Mouse (Mus musculus) heart, embryonic 11.5 days (tissue): ENCODE results near the gene Gm12216. TPM values are rescaled to one million over a fixed set of nuclear protein-coding genes. Genes with fewer than 3 reads are reported as not detected.

Experiments
- ATAC-seq: fragments of 200-750 bp; cut with Nextera tagmentation; replicated peaks from 2 replicates; pipeline ENCODE4 v1.8.0; 2017; ENCODE audit warnings: moderate library complexity; ENCODE audit not compliant: insufficient number of reproducible peaks, low FRiP score, low TSS enrichment
- H3K27ac ChIP-seq: fragments of 300-500 bp; sonication (generic); 2 replicates; pipeline ENCODE4 v1.5.1; 2014; ENCODE audit warnings: mild to moderate bottlenecking, low read depth, low read length
- H3K27me3 ChIP-seq: fragments of 300-500 bp; sonication (generic); 2 replicates; pipeline ENCODE4 v1.6.1; 2014; ENCODE audit warnings: mild to moderate bottlenecking, low read length, mixed read lengths; ENCODE audit not compliant: control insufficient read depth, insufficient read depth
- H3K36me3 ChIP-seq: fragments of 300-500 bp; sonication (generic); 2 replicates; pipeline ENCODE4 v1.6.1; 2014; ENCODE audit warnings: mild to moderate bottlenecking, low read length, moderate library complexity, mixed read lengths; ENCODE audit not compliant: control insufficient read depth, insufficient read depth
- H3K4me1 ChIP-seq: fragments of 300-500 bp; sonication (generic); 2 replicates; pipeline ENCODE4 v1.6.1; 2014; ENCODE audit warnings: low read length; ENCODE audit not compliant: control insufficient read depth, insufficient read depth
- H3K4me2 ChIP-seq: fragments of 300-500 bp; sonication (generic); 2 replicates; pipeline ENCODE4 v1.6.1; 2014; ENCODE audit warnings: mild to moderate bottlenecking, moderate library complexity
- H3K4me3 ChIP-seq: fragments of 300-500 bp; sonication (generic); 2 replicates; pipeline ENCODE4 v1.5.1; 2014; ENCODE audit warnings: low read depth, low read length
- H3K9ac ChIP-seq: fragments of 300-500 bp; sonication (generic); 2 replicates; pipeline ENCODE4 v1.6.1; 2014; ENCODE audit warnings: mild to moderate bottlenecking, low read depth, low read length, moderate library complexity
- H3K9me3 ChIP-seq: fragments of 300-500 bp; sonication (generic); replicated peaks from 2 replicates; pipeline ENCODE4 v1.6.1; 2016; ENCODE audit warnings: low read length; ENCODE audit not compliant: control insufficient read depth
- whole genome bisulfite sequencing: fragments of 180-500 bp; shearing (Covaris S2); extraction: QIAGEN DNeasy Blood & Tissue Kit; methylation state at CpG from one replicate; pipeline ENCODE4 v1.1.7; 2014; ENCODE audit not compliant: insufficient replicate concordance; 5-methylcytosine and 5-hydroxymethylcytosine counted together
- polyA plus RNA-seq: library from polyadenylated mRNA; unstranded; fragments of >200 nt; fragmentation: Nextera tagmentation; extraction: Ambion mirVana; gene quantifications from 2 replicates; pipeline ENCODE4 v1.2.1, GENCODE M21; 2014

Gm12216 gene
- polyA plus RNA-seq, 1 experiment from 2014 or later = not detected

DNA sequence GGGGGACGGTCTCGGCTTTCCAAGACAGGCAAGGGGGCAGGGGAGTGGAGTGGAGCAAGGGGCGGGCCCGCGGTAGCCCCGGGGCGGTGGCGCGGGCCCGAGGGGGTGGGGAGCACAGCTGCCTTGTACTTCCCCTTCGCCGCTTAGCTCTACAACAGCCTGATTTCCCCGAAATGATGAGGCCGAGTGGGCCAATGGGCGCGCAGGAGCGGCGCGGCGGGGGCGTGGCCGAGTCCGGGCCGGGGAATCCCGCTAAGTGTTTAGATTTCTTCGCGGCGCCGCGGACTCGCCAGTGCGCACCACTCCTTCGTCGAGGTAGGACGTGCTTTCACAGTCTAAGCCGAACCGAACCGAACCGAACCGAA is 89.3 kb downstream of the Gm12216 start, which contains the start of gene Irf1:
TSS of gene Irf1 (plus strand) at position 255 of the 365 bp plus-strand sequence.
- under 1% methylated on average over 38 of the region's 40 CpGs for WGBS
- Histone ChIP-seq H3K9ac (peak within 1 kb of the TSS; percentile 79), H3K4me1 (peaks cover under 1% of the 10 kb centered on the region), H3K27ac (peak within 1 kb of the TSS; percentile 37; the same call in 1 of the 2 replicates), H3K4me2 (peak within 1 kb of the TSS; percentile 68), H3K4me3 (peak within 1 kb of the TSS; percentile 78), H3K27me3 (no peaks in the 10 kb centered on the region), H3K36me3 (0 out of 2 replicates have a peak, but pooled peaks cover 1% of the 10 kb centered on the region), H3K9me3 (no peaks in the 10 kb centered on the region)
- ATAC-seq = peak; percentile 82

GRCm38 (mm10) chr11:53769185-53769576 is 89.9 kb downstream of the Gm12216 start:
- no peak overlapping the region for H3K27ac ChIP-seq

DNA sequence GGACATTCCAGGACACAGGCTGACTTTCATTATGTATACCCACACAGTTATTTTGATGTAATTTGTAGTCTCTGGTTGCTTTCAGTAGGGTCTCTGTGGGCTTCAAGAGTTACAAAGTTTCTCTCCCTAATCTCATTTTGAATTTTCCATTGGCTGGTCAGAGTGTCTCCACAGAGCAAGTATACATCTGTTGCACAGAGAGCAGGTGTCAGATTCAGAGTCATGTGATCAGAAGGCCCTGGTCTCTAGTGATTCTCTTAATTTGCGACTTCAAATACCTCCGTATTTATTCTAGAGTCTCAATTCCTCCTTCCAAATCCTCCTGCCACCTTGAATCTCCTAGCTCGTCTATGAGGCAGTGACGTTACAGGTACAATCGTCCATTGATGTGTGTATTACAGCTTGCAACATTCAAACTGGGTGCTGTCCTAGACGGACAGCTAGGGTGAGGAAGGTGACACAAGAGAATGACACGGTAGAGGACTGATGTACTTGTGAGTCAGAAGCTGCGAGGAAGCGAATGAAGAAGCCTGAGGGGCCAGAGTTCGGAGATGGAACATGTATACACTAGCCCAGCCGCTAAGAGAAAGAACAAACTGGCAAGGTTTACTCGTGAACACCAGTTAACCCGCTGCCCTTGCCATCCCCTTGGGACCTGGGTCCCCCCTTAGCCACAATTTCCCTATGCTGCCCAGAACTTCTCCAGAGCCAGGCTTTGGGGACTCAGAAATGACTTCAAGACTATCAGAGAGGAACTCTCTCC is 90.5 kb downstream of the Gm12216 start:
- Histone ChIP-seq H3K4me2 (no peak overlapping the region), H3K27ac (no peak overlapping the region), H3K4me1 (peaks cover 11% of the 10 kb centered on the region), H3K9ac (no peak overlapping the region), H3K27me3 (no peaks in the 10 kb centered on the region), H3K4me3 (no peak overlapping the region), H3K36me3 (no peaks in the 10 kb centered on the region), H3K9me3 (no peaks in the 10 kb centered on the region)
- ATAC-seq = no peak
- 75% methylated on average over 13 of the region's 13 CpGs for WGBS

More at GRCm38 (mm10) chr11:53769185-53769576, 89.9 kb downstream of the Gm12216 start:
- WGBS = 48% methylated on average over 12 of the region's 12 CpGs
- Histone ChIP-seq H3K27me3 (no peaks in the 10 kb centered on the region), H3K4me3 (peak overlapping the region; percentile 78), H3K9me3 (no peaks in the 10 kb centered on the region), H3K4me1 (peaks cover 6% of the 10 kb centered on the region), H3K4me2 (peak overlapping the region; percentile 68), H3K9ac (peak overlapping the region; percentile 79; the same call in 1 of the 2 replicates), H3K36me3 (no peaks in the 10 kb centered on the region)
- ATAC-seq = no peak

DNA sequence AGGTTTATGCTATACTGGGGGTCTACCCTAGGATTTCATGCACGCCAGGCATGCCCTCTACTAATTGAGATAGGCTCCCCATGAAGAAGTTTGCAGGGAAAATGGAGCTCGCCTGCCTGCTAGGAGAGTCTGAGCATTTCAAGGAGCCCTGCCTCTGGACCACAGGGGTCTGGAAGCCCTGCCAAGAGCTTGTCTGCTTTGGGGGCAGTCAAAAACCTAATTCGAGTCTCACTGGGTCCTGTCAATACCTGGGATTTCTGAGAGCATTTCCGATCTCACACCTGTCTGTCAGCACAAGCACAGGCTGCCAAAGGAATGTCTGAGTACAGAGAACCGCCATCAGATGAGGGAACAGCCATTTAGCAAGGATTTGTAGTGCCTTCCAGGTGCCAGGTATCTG is 94.5 kb downstream of the Gm12216 start:
- peaks cover 40% of the 10 kb centered on the region for H3K4me1 ChIP-seq
- no peak for ATAC-seq
- 36% methylated on average over 5 of the region's 5 CpGs for WGBS
- H3K27me3 ChIP-seq = no peaks in the 10 kb centered on the region
- H3K27ac ChIP-seq = no peak overlapping the region
- H3K4me3 ChIP-seq = no peak overlapping the region
- H3K9me3 ChIP-seq = no peaks in the 10 kb centered on the region
- no peak overlapping the region for H3K9ac ChIP-seq
- H3K4me2 ChIP-seq = no peak overlapping the region; the same call in 1 of the 2 replicates
- H3K36me3 ChIP-seq = no peaks in the 10 kb centered on the region

- ATAC-seq = peak; percentile 73
- peak overlapping the region; percentile 73 for H3K27ac ChIP-seq
- H3K4me1 ChIP-seq = peaks cover 49% of the 10 kb centered on the region
- H3K4me2 ChIP-seq = peak overlapping the region; percentile 75
- H3K9me3 ChIP-seq = no peaks in the 10 kb centered on the region
- no peaks in the 10 kb centered on the region for H3K27me3 ChIP-seq
- no peaks in the 10 kb centered on the region for H3K36me3 ChIP-seq
- 2% methylated on average over 30 of the region's 33 CpGs for WGBS
- H3K4me3 ChIP-seq = peak overlapping the region; percentile 37
- H3K9ac ChIP-seq = peak overlapping the region; percentile 75
These were observed 95.4 kb downstream of the Gm12216 start for GRCm38 (mm10) chr11:53763496-53764140.

DNA sequence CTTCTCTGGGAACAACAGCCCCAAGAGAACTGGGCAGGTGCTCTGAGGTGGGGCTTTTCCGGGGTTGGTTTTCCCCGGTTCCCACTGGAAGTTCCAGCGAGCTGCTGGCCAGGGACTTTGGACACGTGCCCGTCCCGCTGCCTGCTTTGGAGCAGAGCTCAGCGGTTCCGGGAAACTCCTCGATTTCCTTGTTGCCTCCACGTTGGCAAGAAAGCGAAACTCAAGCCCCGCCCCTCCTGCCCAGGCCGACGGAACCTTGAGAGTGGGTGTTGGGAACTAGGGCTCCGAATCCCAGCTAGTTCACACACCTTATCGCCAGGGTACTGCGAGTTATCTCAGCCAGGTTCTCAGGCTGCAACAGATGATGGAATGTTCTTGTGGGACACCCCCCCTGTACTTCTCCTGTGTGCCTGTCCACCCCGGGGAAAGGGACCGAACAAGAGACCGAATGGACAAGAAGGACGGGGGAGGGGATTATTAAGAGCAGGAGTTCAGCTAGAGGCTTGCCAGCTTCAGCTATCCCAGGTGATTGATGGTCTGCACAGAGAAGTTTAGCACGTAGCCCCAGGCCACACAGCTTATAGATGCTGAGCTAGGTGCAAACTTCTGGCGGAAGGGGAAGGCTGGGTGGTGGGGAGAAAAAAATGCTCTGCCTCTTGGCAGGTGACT is 96.1 kb downstream of the Gm12216 start:
- Histone ChIP-seq H3K27ac (peak overlapping the region; percentile 73), H3K4me3 (peak overlapping the region; percentile 37), H3K27me3 (no peaks in the 10 kb centered on the region), H3K4me2 (peak overlapping the region; percentile 75), H3K4me1 (peaks cover 50% of the 10 kb centered on the region), H3K9ac (peak overlapping the region; percentile 75), H3K36me3 (no peaks in the 10 kb centered on the region), H3K9me3 (no peaks in the 10 kb centered on the region)
- 4% methylated on average over 23 of the region's 23 CpGs for WGBS
- peak; percentile 18; the same call in 1 of the 2 replicates for ATAC-seq

GRCm38 (mm10) chr11:53762426-53762825 is 96.6 kb downstream of the Gm12216 start:
- WGBS = 51% methylated on average over 2 of the region's 2 CpGs
- no peak for ATAC-seq
- Histone ChIP-seq H3K9me3 (no peaks in the 10 kb centered on the region), H3K4me1 (peaks cover 50% of the 10 kb centered on the region), H3K4me3 (peak overlapping the region; percentile 37), H3K27ac (peak overlapping the region; percentile 73), H3K9ac (peak overlapping the region; percentile 75), H3K27me3 (no peaks in the 10 kb centered on the region), H3K36me3 (no peaks in the 10 kb centered on the region), H3K4me2 (peak overlapping the region; percentile 75)

- no peaks in the 10 kb centered on the region for H3K9me3 ChIP-seq
- H3K4me2 ChIP-seq = peak overlapping the region; percentile 14; the same call in 1 of the 2 replicates
- H3K27me3 ChIP-seq = no peaks in the 10 kb centered on the region
- H3K4me3 ChIP-seq = no peak overlapping the region
- no peak overlapping the region for H3K9ac ChIP-seq
- 46% methylated on average over 2 of the region's 2 CpGs for WGBS
- H3K36me3 ChIP-seq = no peaks in the 10 kb centered on the region
- ATAC-seq = no peak
- peaks cover 50% of the 10 kb centered on the region for H3K4me1 ChIP-seq
- H3K27ac ChIP-seq = peak overlapping the region; percentile 73
These were observed 97.2 kb downstream of the Gm12216 start for GRCm38 (mm10) chr11:53761822-53762221.
